Mouse (Mus musculus) CD4-positive helper T cell, adult 2 months (primary cell): ENCODE data around the gene Usp19.

ENCODE experiments used
- DNase-seq: peaks from one replicate; pipeline ENCODE4 v3.0.0-alpha.2; 2012; ENCODE audit warnings: low read depth, missing footprints, low spot score

Usp19 gene

DNA sequence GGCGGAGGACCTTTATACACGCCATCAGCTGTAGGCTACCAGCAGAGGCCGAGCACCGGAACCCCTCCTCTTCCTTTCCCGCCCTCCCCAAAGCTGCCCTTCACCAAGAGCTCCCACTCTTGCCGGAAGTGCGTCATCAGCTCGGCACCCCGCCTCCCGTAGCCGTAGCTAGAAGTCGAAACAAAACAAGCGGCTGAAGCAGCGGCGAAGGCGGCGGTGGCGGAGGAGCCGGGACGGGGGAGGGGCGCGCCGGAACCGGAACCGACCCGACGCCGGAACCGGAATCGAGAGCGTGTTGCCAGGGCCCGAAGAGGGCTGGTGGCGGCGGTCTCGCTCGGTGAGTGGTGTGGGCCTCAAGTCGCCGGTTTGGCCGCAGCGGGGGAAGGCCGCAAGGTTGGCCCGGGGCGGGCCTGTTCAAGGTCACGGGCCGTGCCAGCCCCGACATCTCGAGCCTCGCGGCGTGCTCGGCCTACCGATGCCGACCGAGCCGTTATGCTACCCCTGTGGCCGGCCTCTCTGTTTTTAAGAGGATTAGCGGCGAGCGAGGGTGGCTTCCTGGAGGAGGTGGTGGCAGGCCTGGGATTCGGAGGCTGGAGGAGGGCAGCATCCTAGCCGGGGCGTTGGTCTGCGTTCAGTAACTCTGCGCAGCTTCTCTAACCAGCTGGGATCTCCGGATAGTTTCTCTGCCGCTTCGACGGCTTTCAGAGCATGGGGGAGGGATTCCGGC is at the start of gene Usp19:
Gene Usp19 (plus strand): TSS at position 44 of the 727 bp plus-strand sequence.
- DNase-seq = peak; percentile 98

DNA sequence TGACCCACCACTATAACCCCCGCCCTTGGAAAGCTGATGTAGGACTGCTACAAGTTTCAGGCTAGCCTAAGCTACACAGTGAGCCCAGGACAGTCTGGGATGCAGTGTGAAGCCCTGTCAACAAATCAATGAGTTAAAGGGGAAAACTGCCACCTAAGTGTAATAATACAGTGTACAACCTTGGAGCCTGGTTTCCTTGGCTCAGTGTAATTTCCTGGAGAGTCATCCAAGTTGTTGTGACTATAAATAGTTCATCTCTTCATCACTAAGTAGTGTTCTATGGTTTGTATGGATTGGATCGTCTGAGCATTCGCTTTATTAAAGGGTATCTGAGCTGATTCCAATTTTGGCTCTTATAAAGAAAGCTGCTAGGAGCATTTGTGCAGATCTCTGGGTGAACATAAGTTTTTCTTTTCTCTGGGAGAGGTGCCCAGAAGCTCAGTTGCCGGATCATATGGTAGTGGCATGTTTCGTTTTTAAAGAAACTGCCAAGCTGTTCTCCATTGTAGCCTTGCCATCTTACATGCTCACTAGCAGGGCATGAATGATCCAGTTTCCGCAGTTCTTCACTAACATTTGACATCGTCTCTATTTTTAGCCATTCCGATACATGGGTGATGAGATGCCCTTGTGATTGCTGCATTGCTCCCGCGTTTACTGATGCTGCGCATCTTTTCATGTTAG is 49.0 kb upstream of the Usp19 start:
- no peak for DNase-seq

DNA sequence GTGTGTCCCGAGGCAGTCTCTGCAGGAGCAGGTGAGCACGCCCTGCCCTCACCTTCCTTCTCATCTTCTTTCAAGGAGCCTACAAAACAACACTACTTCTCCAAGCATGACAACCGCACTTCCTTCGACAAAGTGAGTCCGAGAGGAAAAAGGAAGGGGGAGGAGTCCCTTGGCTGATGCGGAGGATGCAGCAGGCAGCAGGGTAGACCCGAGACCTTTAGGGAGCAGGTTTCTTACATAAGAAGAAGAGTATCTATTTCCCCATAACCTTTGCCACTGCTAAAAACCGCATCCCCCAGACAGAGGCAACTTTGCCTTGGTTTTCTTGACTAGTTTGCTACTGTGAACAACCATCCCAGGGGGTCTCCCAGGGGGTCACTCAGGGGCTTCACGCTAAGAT is 45.3 kb upstream of the Usp19 start:
- no peak for DNase-seq

DNA sequence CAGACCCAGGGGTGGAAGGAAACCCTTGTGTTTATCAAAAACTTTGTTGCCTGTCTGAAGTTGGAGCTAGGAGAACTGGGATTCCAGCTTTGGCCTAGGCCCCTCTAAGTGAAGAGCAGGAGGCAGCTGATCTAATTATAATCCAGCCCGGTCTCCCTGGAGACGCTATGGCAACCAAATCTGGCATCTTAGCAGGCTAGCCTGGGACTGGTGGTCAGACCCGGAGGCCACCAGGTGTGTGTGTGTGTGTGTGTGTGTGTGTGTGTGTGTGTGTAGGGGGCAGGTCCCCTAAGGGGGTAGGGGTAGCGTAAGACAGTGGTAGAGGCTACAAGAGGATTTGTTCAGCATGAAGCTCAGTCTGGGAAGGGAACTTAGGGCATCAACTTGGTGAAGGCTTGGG is 40.5 kb upstream of the Usp19 start:
- no peak for DNase-seq

DNA sequence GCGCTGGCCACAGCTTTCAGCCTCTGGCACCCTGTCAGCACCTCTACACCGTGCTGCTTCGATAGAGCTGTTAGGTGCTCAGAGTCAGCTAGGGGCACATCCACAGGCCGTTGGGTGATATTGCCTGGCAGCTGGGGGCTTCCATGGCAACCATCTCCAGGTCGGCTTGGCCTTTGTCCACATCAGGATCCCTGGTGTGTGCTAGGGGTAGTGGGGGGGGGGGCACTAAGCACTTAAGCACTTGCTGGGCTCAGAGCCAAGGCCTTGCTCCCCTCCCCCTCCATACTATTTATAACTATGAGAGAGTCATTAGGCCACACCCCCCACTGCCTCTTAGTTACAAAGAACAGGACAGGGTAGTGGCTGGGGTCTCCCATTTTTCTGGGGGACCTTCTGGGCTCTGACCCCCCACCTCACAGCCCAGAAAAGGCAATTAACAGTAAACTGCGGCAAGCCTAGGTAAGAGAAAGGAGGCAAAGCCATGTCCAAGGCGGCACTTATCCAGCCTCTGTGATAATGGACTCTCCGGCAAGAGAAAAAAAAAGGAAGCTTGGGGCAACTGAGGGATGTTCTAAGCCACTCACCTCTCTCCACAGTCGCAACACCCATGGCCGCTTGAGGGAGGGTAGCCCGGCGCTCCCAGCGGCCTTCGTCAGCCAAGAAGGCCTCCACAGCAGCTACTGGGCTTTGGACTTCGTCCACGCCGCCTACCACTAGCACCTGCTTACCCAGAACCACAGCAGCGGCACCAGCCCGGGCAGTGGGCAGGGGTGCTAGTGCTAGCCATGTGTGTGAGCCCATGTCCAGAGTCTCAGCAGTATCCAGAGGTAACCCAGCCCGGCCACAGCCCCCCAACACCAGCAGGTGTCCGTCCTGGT is 39.9 kb upstream of the Usp19 start:
- DNase-seq = no peak

DNA sequence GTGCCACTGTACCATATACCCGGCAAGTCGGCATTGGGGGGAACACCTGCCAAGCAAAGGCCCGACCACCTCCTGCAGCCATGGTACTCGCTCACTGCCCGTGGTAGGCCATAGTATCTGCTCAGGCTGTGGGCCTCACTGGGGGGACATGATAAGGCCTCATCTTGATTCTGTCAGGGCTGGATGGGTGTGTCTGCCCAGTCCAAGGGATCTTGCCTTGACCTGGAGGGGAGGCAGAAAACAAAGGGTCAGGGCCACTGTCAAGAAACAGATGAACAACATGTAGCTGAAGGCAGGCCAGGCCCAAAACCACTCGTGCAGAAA is 39.3 kb upstream of the Usp19 start:
- no peak for DNase-seq

DNA sequence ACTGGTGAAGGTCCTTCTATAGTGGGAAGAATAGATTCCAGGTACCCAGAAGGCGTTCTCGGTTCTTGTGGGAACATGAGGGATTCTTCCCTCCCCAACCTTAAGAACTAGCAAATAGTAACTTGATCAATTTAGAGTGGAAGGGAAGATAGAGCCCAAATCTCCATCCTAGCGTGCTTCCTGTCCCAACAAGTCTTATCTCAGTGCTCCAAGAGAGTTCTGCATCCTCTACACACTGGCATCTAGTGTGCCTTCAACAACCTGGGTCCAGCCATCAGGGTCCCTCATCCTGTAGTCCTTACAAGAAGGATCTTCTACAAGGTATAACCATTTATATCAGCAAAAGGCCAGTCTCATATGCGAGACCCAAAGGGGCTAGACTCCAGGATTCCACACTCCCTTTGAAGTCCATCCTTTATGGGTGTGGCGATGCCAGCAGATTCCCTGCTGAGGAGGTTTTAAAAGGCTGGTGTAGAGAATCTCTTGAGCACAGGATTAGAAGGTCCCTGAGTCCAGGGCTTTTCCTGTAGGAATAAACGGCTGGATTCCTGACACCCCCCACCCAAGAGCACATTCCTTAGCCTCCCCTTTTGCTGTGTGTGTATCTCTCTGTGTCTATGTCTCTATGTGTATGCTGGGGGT is 38.8 kb upstream of the Usp19 start:
- DNase-seq = no peak

DNA sequence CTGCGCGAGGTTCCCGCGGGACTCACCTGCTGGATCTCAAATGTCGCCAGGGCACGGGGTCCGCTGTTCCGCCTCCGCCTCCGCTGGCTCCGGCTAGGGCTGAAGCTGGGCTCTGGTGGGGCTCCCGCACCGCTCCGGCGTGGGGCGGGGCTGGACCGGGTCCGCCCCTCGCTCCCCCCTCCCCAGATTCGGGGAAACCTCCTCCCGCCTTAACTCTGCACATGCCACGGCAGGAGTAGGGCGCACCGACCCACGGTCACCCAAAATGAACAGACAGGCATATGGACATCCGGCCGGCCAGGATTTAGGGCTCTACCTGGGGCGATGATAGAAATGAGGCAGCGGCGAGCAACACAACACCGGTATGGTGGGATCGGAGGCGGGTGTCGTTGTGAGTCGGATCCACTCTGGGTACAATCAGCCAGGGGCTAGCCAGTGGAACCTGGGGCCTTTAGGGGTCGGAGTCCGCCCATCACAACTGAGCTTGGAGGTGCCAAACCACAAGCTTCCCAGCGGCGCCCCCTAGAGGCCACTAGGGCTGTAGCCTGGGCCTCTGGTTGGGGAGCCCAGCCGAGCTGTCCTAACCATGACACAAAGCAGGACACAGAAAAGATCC is 38.0 kb upstream of the Usp19 start:
- DNase-seq = peak; percentile 79

DNA sequence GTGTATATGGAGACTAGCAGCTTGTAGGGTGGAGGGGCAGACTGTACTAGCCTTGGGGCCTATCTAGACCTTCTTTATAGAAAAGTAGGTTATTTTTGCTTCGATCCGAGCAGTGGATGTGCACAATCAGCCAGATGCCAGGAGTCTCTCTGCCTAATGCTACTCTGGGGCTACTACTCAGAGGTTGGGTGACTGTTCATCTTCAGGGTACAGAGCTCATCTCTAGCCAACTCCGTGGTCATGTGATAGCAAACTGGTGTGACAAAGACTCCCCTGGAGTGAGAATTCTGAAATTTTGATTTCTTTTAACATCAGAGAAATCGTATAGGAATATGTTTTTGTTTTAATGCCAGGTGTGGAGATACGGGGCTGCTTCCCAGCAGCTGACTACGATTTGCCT is 37.5 kb upstream of the Usp19 start:
- DNase-seq = no peak

DNA sequence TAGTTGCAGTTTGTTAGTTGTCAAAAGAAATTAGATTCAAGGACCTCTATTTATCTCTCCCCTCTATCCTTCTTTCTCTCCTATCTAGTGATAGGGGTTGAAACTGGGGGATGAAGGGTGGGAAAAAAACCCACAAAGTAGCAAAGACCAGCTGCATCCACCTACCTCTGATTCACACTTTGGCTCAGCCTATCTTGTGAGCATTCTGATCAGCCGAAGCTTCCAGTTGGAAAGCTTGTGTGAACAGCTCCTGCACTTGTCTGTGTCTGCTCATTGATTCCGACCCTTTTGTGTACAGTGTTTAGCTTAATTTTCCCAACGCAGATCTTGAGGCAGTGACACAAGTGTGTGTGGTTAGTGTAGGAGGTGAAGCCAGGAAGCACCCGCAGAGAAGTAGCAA is 36.9 kb upstream of the Usp19 start:
- no peak for DNase-seq

DNA sequence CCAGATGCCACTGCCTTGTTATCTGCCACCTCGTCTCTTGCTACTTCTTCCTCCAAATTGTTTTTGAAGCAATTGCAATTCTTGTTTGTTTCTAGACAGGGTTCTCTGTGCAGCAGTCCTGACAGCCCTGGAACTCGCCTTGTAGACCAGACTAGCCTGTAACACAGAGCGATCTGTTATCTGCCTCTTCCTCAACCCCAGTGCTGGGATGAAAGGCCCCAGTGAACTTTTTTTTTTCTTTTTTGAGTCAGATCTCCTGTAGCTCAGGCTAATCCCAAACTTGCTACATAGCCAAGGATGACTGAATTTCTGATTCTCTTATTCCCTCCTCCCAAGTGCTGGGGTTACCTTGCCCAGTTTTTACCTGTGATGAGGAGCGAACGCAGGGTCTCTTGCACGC is 36.0 kb upstream of the Usp19 start:
- DNase-seq = no peak

DNA sequence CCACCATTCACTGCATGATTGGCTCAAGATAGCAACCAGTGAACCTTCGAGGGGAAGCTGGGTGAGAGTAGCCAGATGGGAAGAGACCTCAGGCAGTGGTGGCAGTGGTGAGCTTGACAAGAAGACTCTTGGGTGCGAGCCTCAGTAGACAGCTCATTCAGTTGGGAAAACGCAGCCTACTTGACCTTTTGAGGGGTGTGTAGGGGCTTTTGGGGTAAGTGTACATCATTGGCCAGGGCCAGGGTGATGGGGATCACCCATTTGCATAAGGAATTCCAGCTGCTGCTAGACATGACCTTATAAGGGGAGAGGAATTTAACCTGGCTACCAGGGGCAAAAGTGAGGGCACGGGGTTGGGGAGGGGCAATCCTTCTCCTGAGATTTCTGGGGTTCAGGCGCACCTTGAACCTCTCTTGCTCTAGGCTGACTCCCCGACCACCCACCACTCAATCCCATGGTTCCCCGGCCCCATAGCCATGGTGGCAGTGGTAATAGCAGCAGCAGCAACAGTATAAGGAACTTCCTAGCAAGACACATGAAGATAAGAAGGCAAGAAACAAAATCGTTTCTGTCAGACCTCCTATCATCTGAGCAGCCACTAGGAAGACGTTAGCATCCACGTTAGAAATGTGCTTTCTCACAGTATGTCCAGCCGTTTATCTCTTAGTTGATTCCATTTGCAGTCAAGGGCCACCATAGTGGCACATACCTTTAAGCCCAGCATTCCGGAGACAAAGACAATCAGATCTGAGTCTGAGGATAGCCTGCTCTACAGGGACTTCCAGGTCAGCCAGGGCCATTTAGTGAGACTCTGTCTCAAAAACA is 34.4 kb upstream of the Usp19 start:
- no peak for DNase-seq

DNA sequence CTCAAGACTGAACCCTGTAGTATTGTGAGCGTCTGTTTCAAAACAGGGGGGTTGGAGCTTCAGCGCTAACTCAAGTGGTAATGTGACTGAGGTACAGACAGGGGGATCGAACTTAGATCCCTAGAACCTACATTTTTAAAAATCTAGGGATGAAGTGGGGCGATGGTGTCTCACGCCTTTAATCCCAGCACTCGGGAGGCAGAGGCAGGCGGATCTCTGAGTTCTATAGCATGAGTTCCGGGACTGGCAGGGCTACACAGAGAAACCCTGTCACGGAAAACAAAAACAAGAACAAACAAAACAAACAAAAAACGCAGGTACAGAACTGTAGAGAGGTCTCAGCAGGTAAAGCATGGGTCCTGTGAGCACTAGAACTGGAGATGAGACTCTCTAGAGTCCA is 33.4 kb upstream of the Usp19 start:
- no peak for DNase-seq

DNA sequence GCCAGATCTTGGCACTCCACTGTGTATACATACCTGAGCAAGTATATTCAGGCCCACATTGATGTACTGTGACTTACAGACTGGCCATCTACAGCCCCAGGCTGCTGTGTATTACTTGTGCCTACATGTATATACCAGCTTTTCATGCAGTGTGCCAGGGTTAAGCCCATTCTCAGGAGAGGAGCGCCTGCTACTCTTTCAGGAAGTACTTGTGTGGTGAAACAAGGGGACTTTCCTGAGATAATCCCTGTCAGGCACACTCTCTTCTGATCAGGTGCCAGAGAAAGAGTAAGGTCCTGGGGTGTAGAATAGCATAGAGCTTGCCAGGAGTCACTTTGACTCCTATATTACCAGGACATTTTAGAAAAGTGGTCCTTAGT is 30.5 kb upstream of the Usp19 start:
- DNase-seq = no peak

DNA sequence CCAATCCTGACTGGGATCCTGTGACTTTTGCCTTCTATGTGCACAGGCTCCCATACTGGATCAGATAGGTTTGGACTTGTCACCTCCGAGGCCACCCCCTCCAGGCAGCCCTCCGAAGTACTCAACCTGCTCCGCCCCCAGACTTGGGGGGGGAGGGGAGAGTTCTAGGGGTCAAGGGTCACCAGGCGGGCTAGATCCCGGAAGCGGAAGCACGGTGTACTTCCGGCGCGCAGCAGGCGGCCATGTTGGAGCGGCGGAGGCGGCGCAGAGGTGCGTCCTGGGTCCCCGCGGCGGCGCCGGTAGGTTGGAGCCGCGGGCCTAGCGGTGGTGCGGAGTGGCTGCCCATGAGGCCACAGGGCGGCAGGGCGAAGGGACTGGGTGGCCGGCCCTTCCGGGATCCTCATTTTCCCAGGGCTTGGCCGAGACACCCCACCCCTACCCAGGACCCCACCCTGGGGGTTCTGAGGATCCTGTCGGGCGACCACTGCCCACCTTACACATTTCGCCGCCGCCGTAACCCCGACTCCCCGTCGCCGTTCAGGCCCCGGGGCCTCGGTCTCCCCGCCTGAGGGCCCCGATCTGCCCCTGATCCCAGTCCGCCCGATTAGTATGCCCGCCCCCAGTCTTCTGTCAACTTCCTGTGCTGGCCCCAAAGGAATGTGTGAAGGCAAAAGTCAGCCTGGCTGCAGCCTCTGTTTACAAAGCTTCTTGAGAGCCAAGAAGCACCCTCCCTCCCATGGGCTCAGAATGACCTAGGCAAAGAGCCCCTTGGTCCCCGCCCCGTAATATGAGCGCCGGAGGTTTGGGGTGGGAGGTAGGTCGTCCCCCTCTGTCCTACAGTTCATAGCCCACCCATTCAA is 29.9 kb upstream of the Usp19 start, which contains the start of gene Ccdc71:
Gene Ccdc71 (plus strand): TSS at position 209 of the 860 bp plus-strand sequence.
- DNase-seq = peak; percentile 90

DNA sequence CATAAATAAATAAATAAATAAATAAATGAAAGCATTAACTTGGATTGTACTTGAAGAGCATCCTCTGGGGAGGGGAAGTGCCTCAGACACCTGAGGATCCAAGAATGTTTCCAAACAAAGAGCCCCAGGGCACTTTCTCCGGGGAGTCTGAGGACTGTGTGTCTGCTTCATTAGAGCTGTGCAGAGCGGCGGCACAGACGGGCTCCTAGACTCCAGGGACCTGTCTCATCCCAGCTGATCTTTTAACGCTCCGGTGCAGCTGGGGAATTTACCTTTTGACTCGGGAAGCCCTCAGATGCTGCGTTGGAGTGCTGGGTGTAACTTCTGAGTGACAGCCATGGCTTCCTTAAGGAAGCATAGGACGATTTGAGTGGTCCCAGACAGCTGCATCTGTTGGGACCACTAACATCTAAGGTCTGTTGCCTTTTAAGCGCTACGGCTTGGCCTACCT is 29.2 kb upstream of the Usp19 start, which contains the start of gene Klhdc8b:
Gene Klhdc8b (minus strand): TSS at position 401 of the 451 bp plus-strand sequence.
- DNase-seq = no peak

DNA sequence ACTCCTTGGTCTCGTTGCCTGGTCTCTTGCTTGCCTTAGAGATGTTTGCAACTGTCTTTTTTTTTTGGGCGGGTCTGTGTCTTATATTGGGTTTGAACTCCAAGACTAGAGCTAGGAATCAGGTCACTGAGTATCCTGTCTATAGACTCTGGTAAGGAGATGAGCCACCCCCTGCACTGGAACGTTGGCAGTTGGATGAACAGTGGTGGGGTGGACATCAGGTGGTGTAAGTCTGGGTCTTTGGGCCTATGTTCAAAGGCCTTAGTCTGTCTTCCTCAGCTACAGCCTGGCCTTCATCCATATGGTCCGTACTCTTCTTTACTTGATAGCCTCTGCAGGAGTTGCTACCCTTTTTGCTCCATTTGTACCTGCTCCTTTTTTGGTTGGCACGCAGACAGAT is 28.7 kb upstream of the Usp19 start:
- DNase-seq = no peak

DNA sequence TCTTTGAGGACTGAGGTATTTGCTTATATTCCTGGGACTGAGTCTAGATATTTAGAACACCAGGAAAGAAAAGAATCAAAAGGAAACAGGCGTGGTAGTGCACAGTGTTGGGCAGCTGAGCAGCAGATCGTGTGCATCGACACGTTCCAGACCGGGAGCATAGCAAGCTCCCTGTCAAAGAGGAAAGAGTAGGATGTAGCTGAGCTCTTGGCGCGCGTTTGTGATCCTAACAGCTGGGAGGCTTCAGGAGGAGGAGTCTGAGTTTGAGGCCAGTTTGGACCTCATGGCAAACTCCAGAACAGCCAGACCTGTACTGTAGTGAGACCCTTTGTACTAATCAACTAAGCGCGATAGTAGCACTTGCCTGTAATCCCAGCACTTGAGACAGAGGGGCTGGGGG is 28.2 kb upstream of the Usp19 start:
- DNase-seq = no peak

DNA sequence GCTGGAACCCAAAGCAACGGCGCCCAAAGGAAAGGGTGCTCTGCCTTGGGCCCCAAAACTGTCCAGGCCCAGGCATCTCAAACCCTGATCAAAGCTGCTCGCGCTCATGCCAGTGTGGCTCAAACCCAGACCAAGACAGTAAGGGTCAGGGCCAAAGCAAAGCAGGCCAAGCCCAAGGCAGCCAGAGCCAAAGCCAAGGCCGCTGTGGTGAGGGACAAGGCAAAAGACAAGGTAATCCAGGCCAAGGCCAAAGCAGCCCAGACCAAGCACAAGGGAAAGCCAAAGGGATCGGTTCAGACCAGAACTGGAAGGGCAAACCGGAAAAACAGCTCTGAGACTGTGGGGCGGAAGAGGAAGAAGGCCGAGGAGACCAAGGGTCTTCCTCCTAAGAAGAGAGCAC is 26.7 kb upstream of the Usp19 start:
- no peak for DNase-seq

DNA sequence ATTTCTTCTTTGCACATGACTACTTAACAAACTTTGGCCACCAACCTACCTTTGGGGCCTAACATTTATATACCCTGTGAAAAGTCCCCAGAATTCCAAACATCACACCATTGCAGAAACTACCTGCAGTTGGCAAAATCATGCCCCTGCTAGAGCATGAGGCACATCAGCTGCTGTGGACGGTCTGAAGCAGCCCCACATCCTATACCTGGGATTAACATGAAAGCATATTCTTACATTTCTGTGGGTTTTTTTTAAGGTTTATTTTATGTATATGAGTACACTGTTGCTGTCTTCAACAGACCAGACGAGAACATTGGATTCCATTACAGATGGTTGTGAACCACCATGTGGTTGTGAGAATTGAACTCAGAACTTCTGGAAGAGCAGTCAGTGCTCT is 24.2 kb upstream of the Usp19 start:
- no peak for DNase-seq
